Mouse (Mus musculus): ENCODE measurements around the gene Wfdc18.
A peak's percentile ranks its signal among the peaks of the same experiment; 100 is the strongest.

Wfdc18 gene

GRCm38 (mm10) chr11:83708715-83709114 lies at the start of gene Wfdc18:
Gene Wfdc18, plus strand, starts transcription at chr11:83709015.
- no peak for DNase-seq

DNA sequence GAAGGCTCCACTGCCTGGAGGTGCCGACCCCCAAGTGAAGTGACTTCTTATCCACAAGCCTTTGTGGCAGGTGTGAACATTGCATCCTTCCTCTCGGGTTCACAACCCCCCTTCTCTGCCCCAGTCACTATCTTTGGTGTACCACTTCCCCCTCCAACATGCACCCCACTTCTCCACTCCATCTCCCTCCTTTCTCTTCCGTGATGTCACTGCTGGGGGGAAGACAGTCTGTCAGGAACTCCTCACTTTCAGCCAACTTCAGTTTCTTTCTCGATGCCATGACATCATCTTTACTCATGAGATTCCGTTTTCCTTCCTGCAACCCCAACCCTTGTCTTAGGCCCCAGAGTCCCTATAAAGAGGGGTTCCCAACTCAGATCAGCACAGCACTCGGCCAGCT lies 46.6 kb upstream of the Wfdc18 start, which contains the start of gene Ccl4:
TSS of gene Ccl4 (plus strand) at position 381 of the 400 bp plus-strand sequence.
- no peak for DNase-seq

DNA sequence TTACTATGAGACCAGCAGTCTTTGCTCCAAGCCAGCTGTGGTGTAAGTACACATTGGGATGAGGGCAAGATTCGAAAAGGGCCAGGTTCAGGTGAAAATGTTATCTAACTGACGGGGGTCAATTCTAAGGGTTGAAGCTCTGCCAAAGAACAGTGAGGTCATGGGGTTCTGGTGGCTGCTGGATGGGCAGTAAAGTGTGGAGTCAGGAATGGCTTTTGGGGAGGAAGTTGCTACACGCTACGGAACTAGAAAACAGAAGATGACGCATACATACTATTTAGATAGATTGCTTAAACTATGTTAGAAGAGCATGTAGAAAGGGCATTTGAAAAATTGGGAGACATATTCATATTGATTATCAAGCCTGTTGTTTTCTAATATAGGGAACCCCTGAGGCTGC lies 45.3 kb upstream of the Wfdc18 start:
- no peak for DNase-seq

- DNase-seq = no peak
Measured at GRCm38 (mm10) chr11:83671743-83672142, 37.1 kb upstream of the Wfdc18 start.

DNA sequence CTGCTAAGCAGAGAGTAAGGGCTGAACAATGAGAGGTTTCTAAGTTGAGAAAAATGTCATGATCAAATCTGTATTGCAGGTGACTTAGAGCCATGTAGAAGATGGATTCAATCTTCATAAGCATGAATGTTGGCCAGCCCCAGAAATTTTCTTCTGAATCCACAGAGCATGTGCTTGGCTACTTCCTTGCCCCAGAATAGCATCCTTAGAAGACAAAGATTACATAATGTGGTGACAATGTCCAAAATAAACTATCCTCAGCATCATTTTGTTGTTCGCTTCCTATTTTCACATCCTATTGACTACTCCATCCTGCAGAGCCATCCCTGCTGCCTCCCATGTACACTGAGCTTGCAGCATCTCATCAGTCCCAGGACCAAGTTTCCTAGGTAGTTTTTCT lies 33.1 kb upstream of the Wfdc18 start:
- DNase-seq = no peak

DNA sequence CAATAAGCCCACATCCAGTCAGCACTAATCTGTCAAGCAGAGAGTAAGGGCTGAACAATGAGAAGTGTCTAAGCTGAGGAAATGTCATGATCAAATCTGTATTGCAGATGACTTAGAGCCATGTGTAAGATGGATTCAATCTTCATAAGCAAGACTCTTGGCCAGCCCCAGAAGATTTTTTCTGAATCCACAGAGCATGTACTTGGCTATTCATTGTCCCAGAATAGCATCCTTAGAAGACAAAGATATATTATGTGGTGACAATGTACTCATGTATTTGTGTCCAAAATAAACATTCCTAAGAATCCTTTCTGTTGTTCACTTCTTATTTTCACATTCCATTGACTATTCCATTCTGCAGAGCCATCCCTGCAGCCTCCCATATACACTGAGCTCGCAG lies 18.9 kb upstream of the Wfdc18 start:
- no peak for DNase-seq

- DNase-seq = no peak
Measured at GRCm38 (mm10) chr11:83692008-83692407, 16.8 kb upstream of the Wfdc18 start.

DNA sequence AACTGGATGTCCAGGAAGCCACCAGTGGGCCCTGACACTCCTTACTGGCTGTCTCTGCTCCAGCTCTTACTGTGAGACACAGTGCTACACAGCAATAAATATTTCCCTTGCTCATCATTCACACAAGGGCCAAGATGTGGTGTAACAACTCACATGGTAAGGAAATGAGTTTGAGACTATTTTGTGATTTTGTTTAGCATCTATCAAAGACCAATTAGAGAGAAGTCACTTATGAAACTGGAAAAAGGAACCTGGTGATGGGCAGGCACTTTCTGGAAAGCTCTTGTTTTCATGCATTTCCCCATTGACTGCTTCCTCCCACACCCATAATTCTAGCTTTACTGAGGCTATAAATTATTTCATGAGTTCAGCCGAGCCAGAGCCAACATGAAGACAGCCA lies 5.1 kb upstream of the Wfdc18 start, which contains the start of gene Wfdc17:
TSS of gene Wfdc17 (plus strand) at position 287 of the 400 bp plus-strand sequence.
- no peak for DNase-seq

DNA sequence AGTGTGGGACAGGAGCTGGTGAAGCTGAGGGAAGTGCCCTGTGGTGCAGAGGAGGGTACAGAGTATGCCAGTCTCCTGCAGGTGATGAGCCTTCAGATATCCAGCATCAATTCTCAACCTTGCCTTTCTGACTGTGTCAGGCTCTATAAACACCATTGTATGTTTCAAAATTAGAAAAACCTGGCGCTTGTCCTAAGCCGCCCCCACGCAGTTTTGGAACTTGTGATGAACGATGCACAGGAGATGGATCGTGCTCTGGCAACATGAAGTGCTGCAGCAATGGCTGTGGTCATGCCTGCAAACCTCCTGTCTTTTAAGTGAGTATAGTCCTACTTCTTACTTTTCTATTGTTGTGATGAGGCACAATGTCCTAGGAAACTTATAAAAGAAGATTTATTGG lies 868 bp downstream of the Wfdc18 start:
- no peak for DNase-seq

DNA sequence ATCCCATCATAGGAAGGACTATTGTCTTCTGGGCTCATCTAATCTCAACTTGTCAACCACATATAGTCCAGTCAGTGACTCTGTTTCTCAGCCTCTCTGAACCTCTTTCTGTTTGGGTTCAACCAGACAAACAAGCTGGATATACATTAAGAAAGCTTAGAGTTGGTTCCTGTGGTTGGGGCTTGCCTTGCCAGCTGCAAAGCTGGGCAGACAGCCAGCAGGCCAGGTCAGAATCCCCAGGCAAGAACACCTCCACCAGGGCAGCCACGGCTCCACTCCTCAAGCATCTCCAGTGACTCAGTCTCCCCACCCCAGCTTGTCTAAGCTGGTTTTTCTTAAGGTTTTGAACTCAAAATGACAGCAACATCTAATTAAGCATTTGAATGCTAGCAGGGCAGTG lies 3.9 kb downstream of the Wfdc18 start:
- no peak for DNase-seq

GRCm38 (mm10) chr11:83713925-83714324 lies 5.1 kb downstream of the Wfdc18 start:
- no peak for DNase-seq

DNA sequence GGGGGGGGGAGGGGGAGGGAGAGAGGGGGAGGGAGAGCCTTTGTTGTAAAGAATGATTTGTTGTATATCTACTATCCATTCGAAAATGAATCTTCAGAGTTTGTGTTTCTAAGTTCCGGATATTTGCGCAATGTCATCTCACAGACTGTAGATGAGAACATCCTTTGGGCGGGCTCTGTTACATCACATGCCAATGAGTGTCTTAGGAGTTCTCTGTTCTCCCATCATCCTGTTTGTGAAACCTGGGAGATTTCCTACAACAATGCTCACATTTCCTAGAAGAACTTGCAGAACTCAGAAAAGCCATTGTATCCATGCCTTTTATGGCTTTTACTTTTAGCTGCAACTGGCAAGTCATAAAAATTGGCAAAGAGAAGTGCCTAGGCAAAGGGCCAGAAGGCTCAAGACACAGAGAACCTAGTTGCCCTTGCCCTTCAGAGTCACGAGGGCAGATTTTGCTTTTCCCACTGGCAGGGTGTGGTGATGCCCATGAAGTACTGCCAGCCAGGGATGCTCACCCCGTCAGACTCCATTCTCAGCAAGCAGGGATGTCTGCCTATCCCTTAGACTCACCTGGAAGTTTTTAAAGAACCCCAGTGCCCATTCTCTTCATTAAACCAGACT lies 8.3 kb downstream of the Wfdc18 start:
- no peak for DNase-seq

GRCm38 (mm10) chr11:83720766-83721165 lies 12.0 kb downstream of the Wfdc18 start:
- no peak for DNase-seq

GRCm38 (mm10) chr11:83728757-83729432 lies 20.1 kb downstream of the Wfdc18 start:
- DNase-seq = no peak

GRCm38 (mm10) chr11:83731116-83731515 lies 22.3 kb downstream of the Wfdc18 start:
- no peak for DNase-seq

DNA sequence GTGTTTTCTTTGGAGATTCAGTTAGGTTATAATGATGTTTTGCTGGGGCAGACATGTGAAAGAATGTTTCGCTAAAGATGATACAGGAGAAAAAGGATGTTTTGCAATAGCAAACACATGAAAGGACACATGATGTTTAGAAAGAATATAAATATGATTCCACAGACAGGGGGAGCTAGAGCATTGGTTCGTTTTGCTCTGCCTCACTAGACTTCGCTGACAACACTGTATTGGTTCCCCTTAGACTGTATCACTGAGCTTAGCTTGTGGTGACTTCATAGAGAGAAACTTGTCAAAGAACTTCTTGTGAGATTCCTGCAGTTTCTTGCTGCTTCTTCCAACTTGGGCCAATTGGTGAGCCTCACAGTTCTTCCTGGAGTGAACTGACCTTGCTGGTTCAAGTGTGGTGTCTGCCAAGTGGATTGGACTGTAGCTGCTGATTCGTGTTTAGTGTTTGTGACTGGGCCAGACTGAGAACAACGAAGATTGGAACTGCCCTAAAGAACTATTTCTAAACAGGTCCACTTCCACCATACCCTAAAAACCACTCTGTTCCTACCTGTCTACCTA lies 24.3 kb downstream of the Wfdc18 start:
- no peak for DNase-seq

DNA sequence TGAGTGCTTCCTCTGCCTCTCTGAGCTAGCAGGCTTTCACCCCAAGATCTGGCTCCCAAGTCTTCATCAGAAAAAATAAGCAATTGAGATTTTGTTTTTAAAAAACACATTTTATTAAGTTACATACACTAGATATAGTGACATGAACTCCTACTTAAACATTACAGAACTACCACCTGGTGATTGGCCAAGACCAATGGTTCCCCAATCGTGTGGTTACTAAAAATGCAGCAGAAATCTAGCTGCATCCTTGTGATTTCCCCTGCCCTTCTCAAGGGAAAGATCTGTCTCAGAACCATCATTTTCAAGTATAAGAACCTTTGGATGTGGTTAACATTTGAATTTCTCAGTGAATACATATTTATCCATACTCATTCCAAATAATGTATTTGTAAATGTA lies 25.4 kb downstream of the Wfdc18 start:
- no peak for DNase-seq

- no peak for DNase-seq
Measured at GRCm38 (mm10) chr11:83735881-83736280, 27.1 kb downstream of the Wfdc18 start.

DNA sequence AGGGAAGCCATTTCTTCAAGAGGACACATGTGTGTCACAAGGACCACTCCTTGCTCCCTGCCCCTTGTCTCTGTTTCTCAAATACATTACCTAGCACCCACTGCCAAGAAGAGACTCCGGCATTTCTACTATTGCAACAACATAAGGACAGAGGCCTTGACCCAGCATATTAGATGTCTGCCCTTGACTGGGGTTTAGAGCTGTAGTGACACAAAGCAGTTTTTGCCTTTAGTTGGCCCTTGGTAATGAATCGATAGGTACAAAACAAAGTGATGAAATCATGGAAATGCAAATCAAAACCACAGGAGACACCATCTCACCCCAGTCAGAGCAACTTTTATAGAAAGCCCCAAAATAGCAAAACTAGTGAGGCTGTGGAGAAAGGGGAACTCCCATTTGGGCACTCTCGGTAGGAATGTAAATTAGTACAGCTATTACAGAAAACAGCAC lies 28.3 kb downstream of the Wfdc18 start:
- no peak for DNase-seq

GRCm38 (mm10) chr11:83739241-83739640 lies 30.4 kb downstream of the Wfdc18 start:
- DNase-seq = peak; percentile 30

DNA sequence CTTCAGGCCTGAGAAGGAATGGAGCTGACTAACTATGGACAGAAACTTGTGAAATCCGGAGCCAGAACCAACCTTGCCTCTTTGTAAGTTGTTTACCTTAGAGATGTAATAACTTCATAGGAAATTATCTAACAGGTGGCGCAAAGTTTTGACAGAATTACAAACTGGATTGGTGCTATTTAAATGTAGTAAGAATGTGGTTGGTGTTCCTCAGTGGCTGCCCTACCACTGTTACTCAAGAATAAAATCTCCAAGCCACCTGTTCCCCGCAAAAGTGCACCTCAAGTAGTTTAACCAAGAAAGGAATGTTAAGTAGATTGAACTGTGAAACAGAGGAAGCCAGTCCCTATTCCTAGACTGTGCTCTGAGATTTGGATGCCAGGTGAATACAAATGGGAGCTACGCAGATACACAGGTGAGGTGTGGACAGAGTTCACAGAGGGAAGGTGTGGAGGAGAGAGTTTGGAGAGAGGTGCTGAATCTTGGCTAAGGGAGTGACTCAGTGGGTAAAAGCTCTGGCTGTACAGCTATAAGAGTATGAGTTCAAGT lies 31.7 kb downstream of the Wfdc18 start:
- DNase-seq = no peak

DNA sequence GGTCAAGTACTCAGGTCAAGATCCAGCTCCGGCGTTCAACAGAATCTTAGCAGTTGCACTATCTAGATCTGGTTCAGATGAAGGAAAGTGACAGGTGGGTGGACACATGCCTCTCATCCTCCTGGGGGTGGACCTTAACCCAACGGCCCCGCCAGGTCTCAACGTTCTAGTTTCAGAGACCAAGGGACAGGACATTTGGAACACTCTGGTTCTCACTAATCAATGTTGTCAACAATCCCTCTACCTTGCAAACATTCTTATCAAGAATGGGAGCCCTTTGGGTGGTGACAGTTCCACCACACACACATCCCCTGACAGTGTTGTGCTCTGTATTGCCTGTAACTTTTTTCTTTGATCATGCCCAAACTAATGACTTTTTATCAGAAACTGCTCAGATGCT lies 33.0 kb downstream of the Wfdc18 start:
- DNase-seq = no peak

- no peak for DNase-seq
Measured at GRCm38 (mm10) chr11:83742731-83743355, 34.0 kb downstream of the Wfdc18 start.

DNA sequence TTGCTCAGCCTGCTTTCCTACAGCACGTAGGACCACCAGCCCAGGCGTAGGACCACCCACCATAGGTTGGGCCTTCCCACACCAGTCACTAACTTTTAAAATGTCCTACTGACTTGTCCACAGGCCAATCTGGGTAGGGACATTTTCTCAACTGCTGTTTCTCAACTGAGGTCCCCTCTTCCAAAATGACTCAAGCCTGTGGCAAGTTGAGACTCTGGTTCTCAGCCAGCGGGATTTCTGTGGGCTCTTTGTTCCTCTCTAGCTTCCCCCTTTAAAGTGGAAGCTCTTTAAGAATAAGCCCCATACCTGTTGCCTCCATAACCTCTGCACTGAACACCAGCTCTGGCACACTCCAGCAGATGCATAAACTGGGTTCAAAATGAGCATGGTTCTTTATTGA lies 34.7 kb downstream of the Wfdc18 start:
- no peak for DNase-seq
